Mouse (Mus musculus) midbrain, embryonic 13.5 days (tissue): Measurements from ENCODE around the gene Zfp68. TPM values are rescaled to one million over a fixed set of nuclear protein-coding genes. Genes with fewer than 3 reads are reported as not detected.

Source experiments
- ATAC-seq: fragments of 200-750 bp; cut with Nextera tagmentation; 2 replicates; pipeline ENCODE4 v1.8.0; 2017; ENCODE audit warnings: mild to moderate bottlenecking, moderate TSS enrichment, moderate library complexity
- H3K27ac ChIP-seq: fragments of 300-500 bp; sonication (generic); 2 replicates; pipeline ENCODE4 v1.5.1; 2015; ENCODE audit warnings: inconsistent platforms, mild to moderate bottlenecking, moderate library complexity
- H3K27me3 ChIP-seq: fragments of 300-500 bp; sonication (generic); 2 replicates; pipeline ENCODE4 v1.6.1; 2015; ENCODE audit warnings: mild to moderate bottlenecking, inconsistent platforms
- H3K36me3 ChIP-seq: fragments of 300-500 bp; sonication (generic); 2 replicates; pipeline ENCODE4 v1.6.1; 2015; ENCODE audit warnings: mild to moderate bottlenecking, inconsistent platforms
- H3K4me1 ChIP-seq: fragments of 300-500 bp; sonication (generic); replicated peaks from 2 replicates; pipeline ENCODE4 v1.6.1; 2015; ENCODE audit warnings: inconsistent platforms
- H3K4me2 ChIP-seq: fragments of 300-500 bp; sonication (generic); replicated peaks from 2 replicates; pipeline ENCODE4 v1.6.1; 2015; ENCODE audit warnings: moderate library complexity, mild to moderate bottlenecking, inconsistent platforms
- H3K4me3 ChIP-seq: fragments of 300-500 bp; sonication (generic); replicated peaks from 2 replicates; pipeline ENCODE4 v1.5.1; 2015; ENCODE audit warnings: mild to moderate bottlenecking, inconsistent platforms
- H3K9ac ChIP-seq: fragments of 300-500 bp; sonication (generic); replicated peaks from 2 replicates; pipeline ENCODE4 v1.6.1; 2015; ENCODE audit warnings: mild to moderate bottlenecking, inconsistent platforms
- H3K9me3 ChIP-seq: fragments of 300-500 bp; sonication (generic); 2 replicates; pipeline ENCODE4 v1.6.1; 2016; ENCODE audit warnings: mild to moderate bottlenecking, inconsistent platforms
- WGBS: fragments of 180-500 bp; shearing (Covaris S2); methylation state at CpG from one replicate; pipeline ENCODE4 v1.1.7; 2015; 5-methylcytosine and 5-hydroxymethylcytosine counted together
- polyA plus RNA-seq: library from polyadenylated mRNA; unstranded; fragments of >200 nt; fragmentation: Nextera tagmentation; extraction: Ambion mirVana; gene quantifications from 2 replicates; pipeline ENCODE4 v1.2.1, GENCODE M21; 2015

The Zfp68 gene
- 91.2 and 95.3 TPM in 2 replicates for polyA plus RNA-seq

- peaks cover 25% of the 10 kb centered on the region for H3K9me3 ChIP-seq
- peaks cover 38% of the 10 kb centered on the region for H3K36me3 ChIP-seq
- peak within 1 kb of the TSS; percentile 98 for H3K9ac ChIP-seq
- no peaks in the 10 kb centered on the region for H3K27me3 ChIP-seq
- 1% methylated on average over 43 of the region's 43 CpGs for WGBS
- peaks cover 31% of the 10 kb centered on the region for H3K4me1 ChIP-seq
- H3K4me3 ChIP-seq = peak within 1 kb of the TSS; percentile 87
- H3K4me2 ChIP-seq = peak within 1 kb of the TSS; percentile 48
- peak; percentile 95 for ATAC-seq
- H3K27ac ChIP-seq = peak within 1 kb of the TSS; percentile 99
Observed at GRCm38 (mm10) chr5:138619211-138620128, at the start of gene Zfp68. Zfp68 (minus strand) TSS chr5:138619761.

DNA sequence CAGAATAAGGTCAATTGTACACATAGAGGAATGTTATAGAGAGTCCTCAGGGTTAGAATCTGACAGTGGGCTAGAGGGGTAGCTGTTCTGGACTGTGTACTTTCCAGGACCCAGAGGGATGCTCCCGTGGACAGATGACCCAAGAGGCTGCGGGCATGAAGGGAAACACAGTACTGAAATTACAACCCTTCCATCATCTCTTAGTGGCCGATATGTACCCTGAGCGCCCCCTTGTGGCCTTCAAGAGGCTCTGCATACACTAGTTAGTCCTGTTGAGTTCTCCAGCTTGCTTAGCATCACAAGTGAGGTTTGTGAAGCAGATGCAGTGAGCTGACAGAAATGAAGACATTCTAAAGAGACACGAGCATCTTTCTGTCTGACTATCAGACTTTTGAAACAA lies 39.4 kb upstream of the Zfp68 start:
- ATAC-seq = peak; percentile 63
- Histone ChIP-seq H3K9me3 (no peaks in the 10 kb centered on the region), H3K36me3 (no peaks in the 10 kb centered on the region), H3K27me3 (no peaks in the 10 kb centered on the region), H3K4me2 (no peak overlapping the region), H3K27ac (no peak overlapping the region), H3K4me1 (no peaks in the 10 kb centered on the region), H3K4me3 (no peak overlapping the region), H3K9ac (no peak overlapping the region)
- 16% methylated on average over 5 of the region's 5 CpGs for WGBS

GRCm38 (mm10) chr5:138657854-138658253 lies 38.3 kb upstream of the Zfp68 start:
- Histone ChIP-seq H3K4me2 (no peak overlapping the region), H3K4me3 (no peak overlapping the region), H3K36me3 (no peaks in the 10 kb centered on the region), H3K9ac (no peak overlapping the region), H3K9me3 (no peaks in the 10 kb centered on the region), H3K4me1 (no peaks in the 10 kb centered on the region), H3K27me3 (no peaks in the 10 kb centered on the region), H3K27ac (no peak overlapping the region)
- peak; percentile 65 for ATAC-seq
- 41% methylated on average over 6 of the region's 6 CpGs for WGBS

- peak; percentile 45; the same call in 1 of the 2 replicates for ATAC-seq
- no peak overlapping the region for H3K9ac ChIP-seq
- no peak overlapping the region for H3K4me3 ChIP-seq
- no peak overlapping the region for H3K27ac ChIP-seq
- no peaks in the 10 kb centered on the region for H3K4me1 ChIP-seq
- no peaks in the 10 kb centered on the region for H3K9me3 ChIP-seq
- H3K4me2 ChIP-seq = no peak overlapping the region
- WGBS = 88% methylated on average over 3 of the region's 3 CpGs
- no peaks in the 10 kb centered on the region for H3K36me3 ChIP-seq
- H3K27me3 ChIP-seq = no peaks in the 10 kb centered on the region
Observed at GRCm38 (mm10) chr5:138657407-138657806, 37.8 kb upstream of the Zfp68 start.

DNA sequence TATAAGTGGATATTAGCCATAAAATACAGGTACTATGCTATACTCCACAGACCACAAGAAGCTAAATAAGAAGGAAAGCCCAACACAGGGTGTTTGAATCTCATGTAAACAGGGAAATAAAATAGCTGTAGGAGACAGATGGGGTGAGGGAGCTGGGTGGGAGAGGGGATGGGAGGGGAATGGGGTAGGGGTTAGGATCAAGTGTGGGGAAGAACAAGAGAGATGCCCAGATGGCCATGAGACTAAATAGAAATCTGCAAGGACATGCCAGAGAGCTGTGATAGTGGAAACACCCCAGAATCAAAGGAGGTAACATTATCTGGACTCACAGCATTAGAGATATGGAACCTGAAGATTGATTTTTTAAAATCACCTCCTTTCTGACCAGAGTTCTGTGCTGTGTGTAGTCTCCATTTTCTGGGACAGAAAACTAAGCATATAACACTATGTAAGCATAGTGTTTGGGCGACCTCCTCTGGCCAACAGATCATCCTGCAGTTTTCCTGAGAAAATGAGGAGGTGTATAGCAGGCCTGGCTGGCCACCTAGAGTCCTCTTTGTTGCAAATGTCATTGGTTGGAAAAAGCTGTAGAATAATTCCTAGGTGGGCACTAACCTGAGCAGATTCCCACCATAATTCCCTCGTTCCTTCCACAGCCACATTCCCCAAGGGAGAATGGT lies 37.1 kb upstream of the Zfp68 start:
- Histone ChIP-seq H3K36me3 (peaks cover 4% of the 10 kb centered on the region), H3K4me3 (no peak overlapping the region), H3K27me3 (no peaks in the 10 kb centered on the region), H3K9me3 (no peaks in the 10 kb centered on the region), H3K9ac (no peak overlapping the region), H3K27ac (no peak overlapping the region), H3K4me1 (no peaks in the 10 kb centered on the region), H3K4me2 (no peak overlapping the region)
- peak; percentile 83 for ATAC-seq
- 14% methylated on average over 2 of the region's 2 CpGs for WGBS

DNA sequence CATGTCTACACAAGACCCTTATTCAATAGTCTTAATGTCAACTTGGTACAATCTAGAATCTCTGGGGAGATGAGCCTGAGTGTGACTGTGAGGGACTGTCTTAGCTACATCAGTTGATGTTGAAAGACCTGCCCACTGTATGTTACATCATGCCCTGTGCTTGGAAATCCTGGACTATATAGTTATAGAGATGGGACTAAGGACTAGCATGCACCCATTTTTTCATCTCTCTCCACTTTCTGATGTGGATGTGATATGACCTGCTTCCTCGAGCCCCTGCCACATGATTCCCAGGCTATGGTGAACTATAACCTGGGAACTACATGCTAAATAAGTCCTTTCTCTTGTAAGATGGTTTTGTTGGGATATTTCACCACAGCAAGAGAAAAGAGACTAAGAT lies 33.4 kb upstream of the Zfp68 start:
- no peak overlapping the region for H3K9ac ChIP-seq
- peaks cover 27% of the 10 kb centered on the region for H3K36me3 ChIP-seq
- H3K4me2 ChIP-seq = no peak overlapping the region
- H3K27ac ChIP-seq = no peak overlapping the region
- 85% methylated on average over 1 of the region's 1 CpGs for WGBS
- no peak for ATAC-seq
- H3K4me3 ChIP-seq = no peak overlapping the region
- no peaks in the 10 kb centered on the region for H3K4me1 ChIP-seq
- H3K9me3 ChIP-seq = no peaks in the 10 kb centered on the region
- no peaks in the 10 kb centered on the region for H3K27me3 ChIP-seq

DNA sequence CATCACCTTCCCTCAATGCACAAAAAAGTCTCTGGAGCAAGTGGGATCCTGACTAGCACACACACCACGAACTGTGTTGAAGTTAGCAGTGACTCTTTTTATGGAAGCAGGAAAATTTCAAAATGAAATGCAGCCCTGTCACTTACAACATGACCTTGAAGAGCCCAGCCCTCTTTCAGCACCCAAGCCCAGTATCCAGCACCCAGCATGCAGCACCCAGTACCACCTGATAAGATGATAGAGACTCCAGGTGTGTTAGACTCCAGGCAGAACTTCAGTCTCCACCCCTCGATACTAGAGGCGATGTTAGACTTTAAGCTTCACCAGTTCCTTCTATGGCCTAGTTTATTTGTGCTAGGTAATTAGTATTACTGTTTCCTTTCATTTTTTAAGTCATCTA lies 22.2 kb upstream of the Zfp68 start:
- Histone ChIP-seq H3K27me3 (no peaks in the 10 kb centered on the region), H3K4me3 (no peak overlapping the region), H3K4me1 (no peaks in the 10 kb centered on the region), H3K4me2 (no peak overlapping the region), H3K9me3 (no peaks in the 10 kb centered on the region), H3K27ac (no peak overlapping the region), H3K9ac (no peak overlapping the region), H3K36me3 (peaks cover 74% of the 10 kb centered on the region)
- 95% methylated on average over 3 of the region's 3 CpGs for WGBS
- no peak for ATAC-seq

- no peak overlapping the region for H3K4me3 ChIP-seq
- no peaks in the 10 kb centered on the region for H3K9me3 ChIP-seq
- H3K36me3 ChIP-seq = peaks cover 74% of the 10 kb centered on the region
- no peaks in the 10 kb centered on the region for H3K4me1 ChIP-seq
- WGBS = 96% methylated on average over 3 of the region's 3 CpGs
- H3K9ac ChIP-seq = no peak overlapping the region
- no peak for ATAC-seq
- H3K27ac ChIP-seq = no peak overlapping the region
- H3K4me2 ChIP-seq = no peak overlapping the region
- H3K27me3 ChIP-seq = no peaks in the 10 kb centered on the region
Observed at GRCm38 (mm10) chr5:138641081-138641480, 21.5 kb upstream of the Zfp68 start.

- Histone ChIP-seq H3K9me3 (0 out of 2 replicates have a peak, but pooled peaks cover 3% of the 10 kb centered on the region), H3K9ac (no peak overlapping the region), H3K4me2 (no peak overlapping the region), H3K4me1 (no peaks in the 10 kb centered on the region), H3K27ac (no peak overlapping the region), H3K36me3 (peaks cover 64% of the 10 kb centered on the region), H3K27me3 (no peaks in the 10 kb centered on the region), H3K4me3 (no peak overlapping the region)
- no peak for ATAC-seq
- 100% methylated on average over 2 of the region's 2 CpGs for WGBS
Observed at GRCm38 (mm10) chr5:138636486-138636885, 16.9 kb upstream of the Zfp68 start.

DNA sequence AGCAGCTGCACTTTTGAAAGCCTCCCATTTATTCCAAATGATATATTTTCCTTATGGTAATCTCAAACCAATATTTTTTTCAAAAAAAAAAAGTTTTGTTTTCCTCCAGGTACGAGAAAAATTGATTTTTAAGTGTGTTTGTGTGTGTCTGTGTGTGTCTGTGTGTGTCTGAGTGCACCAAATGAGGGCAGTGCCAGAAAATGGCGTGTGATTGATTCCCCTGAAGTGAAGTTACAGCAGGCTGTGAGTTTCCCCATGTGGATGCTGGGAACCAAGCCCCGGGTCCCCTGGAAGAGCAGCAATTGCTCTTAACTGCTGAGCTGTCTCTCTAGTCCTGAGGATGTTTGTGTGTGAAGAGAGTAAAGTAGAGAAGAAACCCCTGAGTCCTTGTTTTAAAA lies 3.9 kb upstream of the Zfp68 start:
- Histone ChIP-seq H3K4me1 (peaks cover 34% of the 10 kb centered on the region), H3K9me3 (no peaks in the 10 kb centered on the region), H3K9ac (peak overlapping the region; percentile 87), H3K4me2 (peak overlapping the region; percentile 65), H3K4me3 (peak overlapping the region; percentile 68), H3K36me3 (no peaks in the 10 kb centered on the region), H3K27ac (peak overlapping the region; percentile 93), H3K27me3 (no peaks in the 10 kb centered on the region)
- WGBS = 15% methylated on average over 3 of the region's 3 CpGs
- ATAC-seq = no peak

GRCm38 (mm10) chr5:138622645-138623477 lies 3.3 kb upstream of the Zfp68 start, which contains the start of gene A430033K04Rik:
A430033K04Rik (plus strand) TSS chr5:138622859.
- under 1% methylated on average over 30 of the region's 30 CpGs for WGBS
- no peaks in the 10 kb centered on the region for H3K27me3 ChIP-seq

More at GRCm38 (mm10) chr5:138622645-138623477, 3.3 kb upstream of the Zfp68 start, which contains the start of gene A430033K04Rik:
- H3K9ac ChIP-seq = peak within 1 kb of the TSS; percentile 87
- H3K4me1 ChIP-seq = peaks cover 40% of the 10 kb centered on the region
- H3K36me3 ChIP-seq = peaks cover 5% of the 10 kb centered on the region; the same call in 1 of the 2 replicates
- H3K4me3 ChIP-seq = peak within 1 kb of the TSS; percentile 68
- H3K4me2 ChIP-seq = peak within 1 kb of the TSS; percentile 65
- ATAC-seq = peak; percentile 95
- H3K9me3 ChIP-seq = no peaks in the 10 kb centered on the region
- peak within 1 kb of the TSS; percentile 93 for H3K27ac ChIP-seq
